ENCODE assay signal across 8 mouse cellular contexts in the genomic region with DNA sequence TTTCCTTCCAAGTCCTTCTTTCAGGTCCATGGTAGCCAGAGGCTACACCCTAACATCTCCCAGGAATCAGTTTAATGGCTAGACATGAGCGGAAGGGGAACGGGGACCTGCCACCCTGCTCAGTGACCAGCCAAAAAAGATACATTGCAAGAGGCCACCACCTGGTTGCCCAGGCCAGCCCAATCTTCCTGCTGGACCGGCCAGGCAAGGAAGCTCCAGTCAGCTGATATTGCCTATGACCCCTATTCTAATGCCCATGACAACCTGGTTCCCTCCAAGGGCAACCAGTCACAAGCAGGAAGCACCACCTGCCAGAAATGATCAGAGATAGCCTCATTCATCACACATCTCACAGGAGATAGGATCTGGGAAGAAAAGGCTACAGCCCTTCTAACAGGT. TPM values are rescaled to one million over a fixed set of nuclear protein-coding genes. Genes with fewer than 3 reads are reported as not detected.
DNase-seq lines count a peak whose midpoint lies in the region; ATAC-seq and TF ChIP-seq lines count a peak whose summit lies in the region.

No protein-coding gene starts in this region.

- ATAC-seq in lung, embryonic 16.5 days (ENCODE audit: low read depth): no peak
- no peak for ATAC-seq in forebrain, embryonic 11.5 days (replicated peaks; ENCODE audit: low FRiP score)
- ATAC-seq in megakaryocyte-erythroid progenitor cell, adult 5-6 weeks (replicated peaks; ENCODE audit: low FRiP score, low TSS enrichment, poor library complexity, severe bottlenecking): no peak

- no peaks in the 10 kb centered on the region for H3K27me3 ChIP-seq in lung, embryonic 16.5 days (ENCODE audit: control insufficient read depth, insufficient read depth, low read depth, low read length)
- no peaks in the 10 kb centered on the region for H3K27me3 ChIP-seq in forebrain, embryonic 11.5 days (ENCODE audit: control insufficient read depth, insufficient read depth, low read length)
- H3K27me3 ChIP-seq in limb, embryonic 10.5 days (ENCODE audit: low read depth, poor library complexity, severe bottlenecking): peaks cover 7% of the 10 kb centered on the region; the same call in 1 of the 2 replicates

- DNase-seq in lung, postnatal 36 days: no peak
- DNase-seq in forebrain, embryonic 11.5 days (ENCODE audit: low spot score): no peak
- DNase-seq in limb, embryonic 10.5 days (ENCODE audit: low spot score): no peak
- DNase-seq in right cerebral cortex, postnatal 4 days: no peak
- no peak for DNase-seq in embryo, embryonic 10 days (ENCODE audit: low spot score)

- peaks cover 16% of the 10 kb centered on the region for H3K4me1 ChIP-seq in lung, embryonic 16.5 days (replicated peaks; ENCODE audit: control insufficient read depth, insufficient read depth, low read length)
- H3K4me1 ChIP-seq in forebrain, embryonic 11.5 days (replicated peaks; ENCODE audit: control insufficient read depth, insufficient read depth, low read length): peaks cover 2% of the 10 kb centered on the region; the same call in 1 of the 2 replicates
- peaks cover 45% of the 10 kb centered on the region for H3K4me1 ChIP-seq in limb, embryonic 10.5 days
- peaks cover 48% of the 10 kb centered on the region for H3K4me1 ChIP-seq in olfactory bulb, adult 2 months (ENCODE audit: control insufficient read depth, insufficient read depth, low read length)

- no peaks in the 10 kb centered on the region for H3K36me3 ChIP-seq in lung, embryonic 16.5 days (ENCODE audit: control insufficient read depth, insufficient read depth, low read length)
- H3K36me3 ChIP-seq in forebrain, embryonic 11.5 days (ENCODE audit: control insufficient read depth, insufficient read depth, low read length): no peaks in the 10 kb centered on the region
- H3K36me3 ChIP-seq in limb, embryonic 10.5 days: no peaks in the 10 kb centered on the region

- no peak for TF ChIP-seq CTCF in olfactory bulb, adult 2 months (IDR thresholded peaks at IDR 0.05; ENCODE audit: insufficient read depth, low read depth, low read length)

- peak overlapping the region; percentile 100 for H3K4me2 ChIP-seq in lung, embryonic 16.5 days (ENCODE audit: low read depth, low read length)
- H3K4me2 ChIP-seq in forebrain, embryonic 11.5 days (ENCODE audit: low read depth, low read length, severe bottlenecking): peak overlapping the region; percentile 99

- peak overlapping the region; percentile 75 for H3K9ac ChIP-seq in lung, embryonic 16.5 days (ENCODE audit: low read length)
- H3K9ac ChIP-seq in forebrain, embryonic 11.5 days (ENCODE audit: low read length): peak overlapping the region; percentile 67; the same call in 1 of the 2 replicates

- no peak for TF ChIP-seq POLR2A in olfactory bulb, adult 2 months (IDR thresholded peaks at IDR 0.05; ENCODE audit: insufficient read depth, low read depth, low read length)

- no peaks in the 10 kb centered on the region for H3K9me3 ChIP-seq in lung, embryonic 16.5 days (ENCODE audit: control insufficient read depth, low read length)
- no peaks in the 10 kb centered on the region for H3K9me3 ChIP-seq in forebrain, embryonic 11.5 days (ENCODE audit: control insufficient read depth, low read length)
- H3K9me3 ChIP-seq in limb, embryonic 10.5 days (replicated peaks): no peaks in the 10 kb centered on the region

- H3K27ac ChIP-seq in lung, embryonic 16.5 days (ENCODE audit: low read length): no peak overlapping the region
- no peak overlapping the region for H3K27ac ChIP-seq in forebrain, embryonic 11.5 days (ENCODE audit: low read depth, low read length)
- no peak overlapping the region for H3K27ac ChIP-seq in limb, embryonic 10.5 days
- H3K27ac ChIP-seq in olfactory bulb, adult 2 months (ENCODE audit: insufficient read depth, low read depth, low read length): 0 out of 2 replicates have a peak overlapping the region, but pooled peaks have one; percentile 73

- 69% methylated on average over 3 of the region's 3 CpGs for WGBS in lung, embryonic 16.5 days
- WGBS in forebrain, embryonic 11.5 days: 83% methylated on average over 3 of the region's 3 CpGs
- 82% methylated on average over 3 of the region's 3 CpGs for WGBS in limb, embryonic 10.5 days
- WGBS in olfactory bulb, adult 2 months: 82% methylated on average over 3 of the region's 3 CpGs

- peak overlapping the region; percentile 79 for H3K4me3 ChIP-seq in lung, embryonic 16.5 days (ENCODE audit: low read length)
- peak overlapping the region; percentile 62 for H3K4me3 ChIP-seq in forebrain, embryonic 11.5 days (ENCODE audit: low read depth, low read length)
- peak overlapping the region; percentile 74 for H3K4me3 ChIP-seq in limb, embryonic 10.5 days
- H3K4me3 ChIP-seq in olfactory bulb, adult 2 months (ENCODE audit: insufficient read depth, low read depth, low read length): peak overlapping the region; percentile 63

RNA-seq across cellular contexts. Expression of a gene that starts 1.0 kb away (rescaled TPM):
- polyA plus RNA-seq in lung, embryonic 16.5 days (2015; fragmentation: Nextera tagmentation; extraction: Ambion mirVana): 7.3 and 8.0 TPM in 2 replicates
- 8.0 and 9.2 TPM in 2 replicates for polyA plus RNA-seq in forebrain, embryonic 11.5 days (2014; fragmentation: Nextera tagmentation; extraction: Ambion mirVana)
- polyA plus RNA-seq in limb, embryonic 10.5 days (2016; fragmentation: Nextera tagmentation; extraction: Ambion mirVana): 11.7 and 11.8 TPM in 2 replicates
- not detected in 2 replicates for polyA plus RNA-seq in olfactory bulb, adult 2 months (2012; ENCODE audit: insufficient read depth, insufficient read length, low replicate concordance, missing spikeins)
- total RNA-seq in megakaryocyte-erythroid progenitor cell, adult 5-6 weeks (2014; fragmentation: Nextera tagmentation): 19.2 and 20.1 TPM in 2 replicates
- 8.5 and 16.1 TPM in 2 replicates for total RNA-seq in megakaryocyte-erythroid progenitor cell, adult 5-6 weeks (2017)

RNA-seq across cellular contexts. Expression of a gene that starts 38.3 kb away (rescaled TPM):
- 240 and 270 TPM in 2 replicates for polyA plus RNA-seq in lung, embryonic 16.5 days (2015; fragmentation: Nextera tagmentation; extraction: Ambion mirVana)
- 104 and 112 TPM in 2 replicates for polyA plus RNA-seq in forebrain, embryonic 11.5 days (2014; fragmentation: Nextera tagmentation; extraction: Ambion mirVana)
- 148 and 152 TPM in 2 replicates for polyA plus RNA-seq in limb, embryonic 10.5 days (2016; fragmentation: Nextera tagmentation; extraction: Ambion mirVana)
- 1,067 TPM in 1 of 2 replicates, not detected in the other for polyA plus RNA-seq in olfactory bulb, adult 2 months (2012; ENCODE audit: insufficient read depth, insufficient read length, low replicate concordance, missing spikeins)
- total RNA-seq in megakaryocyte-erythroid progenitor cell, adult 5-6 weeks (2014; fragmentation: Nextera tagmentation): 55.3 and 72.9 TPM in 2 replicates
- total RNA-seq in megakaryocyte-erythroid progenitor cell, adult 5-6 weeks (2017): 28.9 and 35.7 TPM in 2 replicates

RNA-seq across cellular contexts. Expression of a gene that starts 50.9 kb away (rescaled TPM):
- 263 and 274 TPM in 2 replicates for polyA plus RNA-seq in lung, embryonic 16.5 days (2015; fragmentation: Nextera tagmentation; extraction: Ambion mirVana)
- 290 and 324 TPM in 2 replicates for polyA plus RNA-seq in forebrain, embryonic 11.5 days (2014; fragmentation: Nextera tagmentation; extraction: Ambion mirVana)
- 355 and 359 TPM in 2 replicates for polyA plus RNA-seq in limb, embryonic 10.5 days (2016; fragmentation: Nextera tagmentation; extraction: Ambion mirVana)
- polyA plus RNA-seq in olfactory bulb, adult 2 months (2012; ENCODE audit: insufficient read depth, insufficient read length, low replicate concordance, missing spikeins): 444 TPM in 1 of 2 replicates, not detected in the other
- total RNA-seq in megakaryocyte-erythroid progenitor cell, adult 5-6 weeks (2014; fragmentation: Nextera tagmentation): 202 and 217 TPM in 2 replicates
- total RNA-seq in megakaryocyte-erythroid progenitor cell, adult 5-6 weeks (2017): 450 and 532 TPM in 2 replicates

RNA-seq across cellular contexts. Expression of a gene that starts 53.5 kb away (rescaled TPM):
- not detected in 2 replicates for polyA plus RNA-seq in lung, embryonic 16.5 days (2015; fragmentation: Nextera tagmentation; extraction: Ambion mirVana)
- not detected in 2 replicates for polyA plus RNA-seq in forebrain, embryonic 11.5 days (2014; fragmentation: Nextera tagmentation; extraction: Ambion mirVana)
- not detected in 2 replicates for polyA plus RNA-seq in limb, embryonic 10.5 days (2016; fragmentation: Nextera tagmentation; extraction: Ambion mirVana)
- polyA plus RNA-seq in olfactory bulb, adult 2 months (2012; ENCODE audit: insufficient read depth, insufficient read length, low replicate concordance, missing spikeins): not detected in 2 replicates
- total RNA-seq in megakaryocyte-erythroid progenitor cell, adult 5-6 weeks (2014; fragmentation: Nextera tagmentation): not detected in 2 replicates
- not detected in 2 replicates for total RNA-seq in megakaryocyte-erythroid progenitor cell, adult 5-6 weeks (2017)
